Mouse (Mus musculus) E14TG2a.4 (cell line): ENCODE measurements around the gene Arpp21.

Experiments used
- CTCF ChIP-seq: conservative IDR thresholded peaks from 2 replicates; pipeline ENCODE4 v1.5.1; 2014; ENCODE audit warnings: low read length
- NANOG ChIP-seq: IDR thresholded peaks from 2 replicates; pipeline ENCODE4 v1.6.1; 2014; ENCODE audit warnings: borderline replicate concordance, low read length, mixed read lengths
- POU5F1 ChIP-seq: IDR thresholded peaks from 2 replicates; pipeline ENCODE4 v1.6.1; 2014; ENCODE audit warnings: low read length, borderline replicate concordance

- TF ChIP-seq CTCF (no peak), NANOG (no peak), POU5F1 (no peak)
These were observed 112.3 kb downstream of the Arpp21 start for GRCm38 (mm10) chr9:112123421-112123828.
